In genomic region chr17:6771661-6772489, GRCm38 (mm10) we compare ENCODE assay signal across 12 mouse cellular contexts. TPM values are rescaled to one million over a fixed set of nuclear protein-coding genes. Genes with fewer than 3 reads are reported as not detected.
DNase-seq lines count a peak whose midpoint lies in the region; ATAC-seq lines count a peak whose summit lies in the region.
"Had no signal": no experiment of that assay in that cellular context is flagged by ENCODE, and none has a peak within 500 bp of the region (broad histone marks: within the 10 kb centered on the region; RNA-seq: fewer than 3 reads in every experiment).

No protein-coding gene starts in this region.

- H3K27ac ChIP-seq in forebrain, embryonic 10.5 days, result peak overlapping the region; percentile 72
- no peak overlapping the region for H3K27ac ChIP-seq in forebrain, embryonic 15.5 days (replicated peaks)
- peak overlapping the region; percentile 90 for H3K27ac ChIP-seq in kidney, embryonic 16.5 days (ENCODE audit: low read length)
- peak overlapping the region; percentile 57 for H3K27ac ChIP-seq in intestine, embryonic 16.5 days (ENCODE audit: low read length)
- H3K27ac ChIP-seq: forebrain, embryonic 12.5 days; neural tube, embryonic 12.5 days had no signal

- ATAC-seq in forebrain, embryonic 15.5 days (replicated peaks), result no peak
- no peak; the same call in 1 of the 2 replicates for ATAC-seq in kidney, embryonic 16.5 days (ENCODE audit: low FRiP score, low TSS enrichment)
- ATAC-seq in intestine, embryonic 16.5 days, result no peak

- H3K4me2 ChIP-seq in forebrain, embryonic 15.5 days (replicated peaks), result no peak overlapping the region
- peak overlapping the region; percentile 4; the same call in 1 of the 2 replicates for H3K4me2 ChIP-seq in kidney, embryonic 16.5 days (replicated peaks; ENCODE audit: low read depth, low read length)
- no peak overlapping the region for H3K4me2 ChIP-seq in intestine, embryonic 16.5 days (ENCODE audit: low read depth, low read length)
- H3K4me2 ChIP-seq: forebrain, embryonic 12.5 days; neural tube, embryonic 12.5 days had no signal

- H3K9me3 ChIP-seq in forebrain, embryonic 10.5 days, result no peaks in the 10 kb centered on the region
- no peaks in the 10 kb centered on the region for H3K9me3 ChIP-seq in forebrain, embryonic 15.5 days
- no peaks in the 10 kb centered on the region for H3K9me3 ChIP-seq in kidney, embryonic 16.5 days (ENCODE audit: low read length)
- H3K9me3 ChIP-seq in intestine, embryonic 16.5 days (ENCODE audit: control insufficient read depth, low read length), result no peaks in the 10 kb centered on the region
- H3K9me3 ChIP-seq: forebrain, embryonic 12.5 days; neural tube, embryonic 12.5 days had no signal

- no peak overlapping the region for H3K9ac ChIP-seq in forebrain, embryonic 15.5 days (replicated peaks)
- peak overlapping the region; percentile 42; the same call in 1 of the 2 replicates for H3K9ac ChIP-seq in kidney, embryonic 16.5 days (replicated peaks; ENCODE audit: low read length)
- H3K9ac ChIP-seq in intestine, embryonic 16.5 days (ENCODE audit: low read depth, low read length), result peak overlapping the region; percentile 46; the same call in 1 of the 2 replicates
- H3K9ac ChIP-seq: forebrain, embryonic 12.5 days; neural tube, embryonic 12.5 days had no signal

- no peak for DNase-seq in forebrain, embryonic 10.5 days (ENCODE audit: extremely low spot score, low spot score)
- no peak for DNase-seq in kidney, adult 8-10 months
- peak; percentile 41 for DNase-seq in CD4-positive helper T cell, adult 2 months (ENCODE audit: low read depth, low spot score)
- no peak for DNase-seq in c-Kit-positive CD71-positive TER-119-positive erythroid progenitor cells, embryonic 14.5 days (ENCODE audit: low spot score)
- no peak for DNase-seq in left cerebral cortex, adult 11 months (ENCODE audit: low spot score)
- DNase-seq: cerebellum, postnatal 10 days; layer of hippocampus, postnatal 36 days had no signal

- H3K4me3 ChIP-seq in forebrain, embryonic 10.5 days, result no peak overlapping the region
- no peak overlapping the region for H3K4me3 ChIP-seq in forebrain, embryonic 15.5 days
- H3K4me3 ChIP-seq in kidney, embryonic 16.5 days (ENCODE audit: low read length), result no peak overlapping the region
- no peak overlapping the region for H3K4me3 ChIP-seq in intestine, embryonic 16.5 days (ENCODE audit: low read length)
- H3K4me3 ChIP-seq: forebrain, embryonic 12.5 days; neural tube, embryonic 12.5 days had no signal

- peaks cover 19% of the 10 kb centered on the region for H3K36me3 ChIP-seq in forebrain, embryonic 10.5 days (replicated peaks)
- no peaks in the 10 kb centered on the region for H3K36me3 ChIP-seq in forebrain, embryonic 15.5 days
- H3K36me3 ChIP-seq in kidney, embryonic 16.5 days (ENCODE audit: insufficient read depth, low read length), result no peaks in the 10 kb centered on the region
- no peaks in the 10 kb centered on the region for H3K36me3 ChIP-seq in intestine, embryonic 16.5 days (ENCODE audit: control insufficient read depth, insufficient read depth, low read length)
- H3K36me3 ChIP-seq: forebrain, embryonic 12.5 days; neural tube, embryonic 12.5 days had no signal

- H3K27me3 ChIP-seq in forebrain, embryonic 10.5 days (ENCODE audit: poor library complexity, severe bottlenecking), result no peaks in the 10 kb centered on the region
- H3K27me3 ChIP-seq in forebrain, embryonic 15.5 days, result no peaks in the 10 kb centered on the region
- H3K27me3 ChIP-seq in kidney, embryonic 16.5 days (ENCODE audit: insufficient read depth, low read length), result no peaks in the 10 kb centered on the region
- H3K27me3 ChIP-seq in intestine, embryonic 16.5 days (replicated peaks; ENCODE audit: control insufficient read depth, insufficient read depth, low read length), result no peaks in the 10 kb centered on the region
- H3K27me3 ChIP-seq: forebrain, embryonic 12.5 days; neural tube, embryonic 12.5 days had no signal

- WGBS in forebrain, embryonic 10.5 days, result 84% methylated on average over 16 of the region's 16 CpGs
- 83% methylated on average over 16 of the region's 16 CpGs for WGBS in forebrain, embryonic 15.5 days
- 58% methylated on average over 16 of the region's 16 CpGs for WGBS in kidney, embryonic 16.5 days
- 66% methylated on average over 16 of the region's 16 CpGs for WGBS in intestine, embryonic 16.5 days

- H3K4me1 ChIP-seq in forebrain, embryonic 10.5 days, result peaks cover 56% of the 10 kb centered on the region
- peaks cover 14% of the 10 kb centered on the region for H3K4me1 ChIP-seq in forebrain, embryonic 15.5 days
- H3K4me1 ChIP-seq in kidney, embryonic 16.5 days (ENCODE audit: insufficient read depth, low read length), result peaks cover 86% of the 10 kb centered on the region
- H3K4me1 ChIP-seq in intestine, embryonic 16.5 days (ENCODE audit: control insufficient read depth, insufficient read depth, low read length), result peaks cover 46% of the 10 kb centered on the region

RNA-seq across cellular contexts. Expression of gene Ezr, which starts 10.7 kb away (rescaled TPM):
- polyA plus RNA-seq in forebrain, embryonic 10.5 days (2016; fragmentation: Nextera tagmentation; extraction: Ambion mirVana), result 103 and 116 TPM in 2 replicates
- 112 and 125 TPM in 2 replicates for polyA plus RNA-seq in forebrain, embryonic 15.5 days (2015; fragmentation: Nextera tagmentation; extraction: Ambion mirVana)
- 240 and 248 TPM in 2 replicates for polyA plus RNA-seq in kidney, embryonic 16.5 days (2015; fragmentation: Nextera tagmentation; extraction: Ambion mirVana)
- 281 and 319 TPM in 2 replicates for polyA plus RNA-seq in intestine, embryonic 16.5 days (2015; fragmentation: Nextera tagmentation; extraction: Ambion mirVana)
